Comparison of ENCODE assay signal across 1 mouse cellular context in the genomic region with DNA sequence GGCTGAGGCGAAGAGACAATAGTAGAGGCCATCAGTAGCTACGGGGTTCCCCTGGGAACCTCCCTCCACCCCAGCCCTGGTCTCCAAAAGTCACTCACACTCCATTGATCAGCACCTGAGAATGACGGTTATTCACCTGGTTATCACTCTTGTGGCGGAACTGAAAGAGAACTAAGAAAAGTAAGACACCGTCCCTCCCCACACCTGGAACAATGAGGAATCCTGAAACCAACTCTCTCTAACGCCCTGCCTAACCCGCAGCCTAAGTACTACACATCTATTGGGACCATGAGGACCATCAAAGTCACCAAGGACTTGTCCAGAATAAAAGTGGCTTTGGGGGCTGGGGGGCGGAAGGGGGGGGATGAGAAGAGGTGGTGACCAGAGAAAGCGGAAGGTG.
A peak's percentile ranks its signal among the peaks of the same experiment; 100 is the strongest.
TF ChIP-seq lines count a peak whose summit lies in the region.

No protein-coding gene starts in this region.

TF ChIP-seq in CH12.LX, 34 proteins besides CTCF, POLR2A, EP300 and RAD21 (continued from another document):
- TF ChIP-seq CHD2 (IDR thresholded peaks at IDR 0.05; ENCODE audit: low read length) (no peak), MYC (IDR thresholded peaks at IDR 0.05; ENCODE audit: low read depth, low read length) (no peak), MAZ (IDR thresholded peaks at IDR 0.05; ENCODE audit: low read depth, low read length) (no peak), NRF1 (IDR thresholded peaks at IDR 0.05; ENCODE audit: low read depth, low read length) (no peak), KAT2A (IDR thresholded peaks at IDR 0.05; ENCODE audit: insufficient replicate concordance, low read length) (no peak), HCFC1 (IDR thresholded peaks at IDR 0.05; ENCODE audit: low read depth, low read length) (no peak), TCF12 (IDR thresholded peaks at IDR 0.05; ENCODE audit: low read depth, low read length) (peak; percentile 38; the same call in 1 of the 2 replicates), UBTF (IDR thresholded peaks at IDR 0.05; ENCODE audit: low read depth, low read length) (no peak), IRF4 (IDR thresholded peaks at IDR 0.05; ENCODE audit: low read depth, low read length) (peak; percentile 67; the same call in 1 of the 2 replicates), BHLHE40 (IDR thresholded peaks at IDR 0.05; ENCODE audit: low read depth, low read length) (peak; percentile 59)
TF ChIP-seq in CH12.LX: peak in this region for 5.
